Mouse (Mus musculus) midbrain, embryonic 11.5 days (tissue): ENCODE data around the gene Btbd1. TPM values are rescaled to one million over a fixed set of nuclear protein-coding genes. Genes with fewer than 3 reads are reported as not detected.

Experiments
- ATAC-seq: fragments of 200-750 bp; cut with Nextera tagmentation; 2 replicates; pipeline ENCODE4 v1.8.0; 2017; ENCODE audit warnings: moderate TSS enrichment, moderate library complexity; ENCODE audit not compliant: low FRiP score
- DNase-seq: peaks from one replicate; pipeline ENCODE4 v3.0.0; 2015; ENCODE audit warnings: low spot score; ENCODE audit errors: missing footprints
- H3K27ac ChIP-seq: fragments of 300-500 bp; sonication (generic); 2 replicates; pipeline ENCODE4 v1.5.1; 2014; ENCODE audit warnings: low read depth, low read length
- H3K27me3 ChIP-seq: fragments of 300-500 bp; sonication (generic); 2 replicates; pipeline ENCODE4 v1.6.1; 2014; ENCODE audit warnings: mild to moderate bottlenecking, low read length, moderate library complexity, mixed read lengths; ENCODE audit not compliant: control insufficient read depth, insufficient read depth
- H3K36me3 ChIP-seq: fragments of 300-500 bp; sonication (generic); 2 replicates; pipeline ENCODE4 v1.6.1; 2014; ENCODE audit warnings: mild to moderate bottlenecking, low read length, moderate library complexity, mixed read lengths; ENCODE audit not compliant: control insufficient read depth, insufficient read depth
- H3K4me1 ChIP-seq: fragments of 300-500 bp; sonication (generic); 2 replicates; pipeline ENCODE4 v1.6.1; 2014; ENCODE audit warnings: low read length; ENCODE audit not compliant: control insufficient read depth, insufficient read depth
- H3K4me2 ChIP-seq: fragments of 300-500 bp; sonication (generic); 2 replicates; pipeline ENCODE4 v1.6.1; 2014; ENCODE audit warnings: mild to moderate bottlenecking, moderate library complexity
- H3K4me3 ChIP-seq: fragments of 300-500 bp; sonication (generic); 2 replicates; pipeline ENCODE4 v1.5.1; 2014; ENCODE audit warnings: low read depth, low read length
- H3K9ac ChIP-seq: fragments of 300-500 bp; sonication (generic); 2 replicates; pipeline ENCODE4 v1.6.1; 2014; ENCODE audit warnings: low read length
- H3K9me3 ChIP-seq: fragments of 300-500 bp; sonication (generic); 2 replicates; pipeline ENCODE4 v1.6.1; 2016; ENCODE audit warnings: low read length; ENCODE audit not compliant: control insufficient read depth
- WGBS: fragments of 180-500 bp; shearing (Covaris S2); extraction: QIAGEN DNeasy Blood & Tissue Kit; methylation state at CpG from one replicate; pipeline ENCODE4 v1.1.7; 2014; 5-methylcytosine and 5-hydroxymethylcytosine counted together
- polyA plus RNA-seq: library from polyadenylated mRNA; unstranded; fragments of >200 nt; fragmentation: Nextera tagmentation; extraction: Ambion mirVana; gene quantifications from 2 replicates; pipeline ENCODE4 v1.2.1, GENCODE M21; 2014

Gene Btbd1
- polyA plus RNA-seq, 1 experiment from 2014 or later, result 102 TPM

GRCm38 (mm10) chr7:81862587-81863583 lies 33.7 kb upstream of the Btbd1 start:
- H3K36me3 ChIP-seq, result no peaks in the 10 kb centered on the region
- 76% methylated on average over 24 of the region's 24 CpGs for WGBS
- H3K9me3 ChIP-seq, result no peaks in the 10 kb centered on the region
- H3K4me3 ChIP-seq, result no peak overlapping the region
- H3K9ac ChIP-seq, result no peak overlapping the region; the same call in 1 of the 2 replicates
- ATAC-seq (no peak), DNase-seq (no peak)
- H3K27me3 ChIP-seq, result peaks cover 2% of the 10 kb centered on the region; the same call in 1 of the 2 replicates
- H3K4me2 ChIP-seq, result no peak overlapping the region
- no peak overlapping the region for H3K27ac ChIP-seq
- peaks cover 3% of the 10 kb centered on the region; the same call in 1 of the 2 replicates for H3K4me1 ChIP-seq

DNA sequence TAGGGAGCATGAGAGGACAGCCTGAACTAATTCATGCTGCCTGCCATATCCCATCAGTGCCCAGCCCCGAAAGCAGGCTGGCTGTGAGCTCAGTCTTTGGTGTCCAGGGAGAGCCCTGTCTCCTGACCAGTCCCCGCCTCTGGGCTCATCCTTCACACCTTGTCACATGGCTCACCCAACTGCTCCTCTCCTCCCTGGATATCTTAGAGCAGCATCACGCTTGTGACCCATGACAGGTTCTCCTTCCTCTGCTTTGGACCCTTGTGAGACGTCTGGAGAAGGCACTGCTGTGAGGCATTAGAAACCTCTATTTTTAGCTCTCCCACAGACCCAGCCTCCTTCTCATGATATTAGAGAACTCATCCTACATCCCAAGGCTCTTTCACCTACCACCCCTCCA lies 32.7 kb upstream of the Btbd1 start:
- no peak overlapping the region for H3K4me2 ChIP-seq
- peaks cover 5% of the 10 kb centered on the region; the same call in 1 of the 2 replicates for H3K27me3 ChIP-seq
- no peak overlapping the region for H3K4me3 ChIP-seq
- no peak for ATAC-seq
- H3K9me3 ChIP-seq, result no peaks in the 10 kb centered on the region
- peaks cover 3% of the 10 kb centered on the region; the same call in 1 of the 2 replicates for H3K4me1 ChIP-seq
- no peak overlapping the region for H3K27ac ChIP-seq
- H3K9ac ChIP-seq, result no peak overlapping the region
- 75% methylated on average over 4 of the region's 4 CpGs for WGBS
- DNase-seq, result no peak
- H3K36me3 ChIP-seq, result no peaks in the 10 kb centered on the region

- DNase-seq (no peak), ATAC-seq (no peak)
- no peak overlapping the region for H3K4me2 ChIP-seq
- no peak overlapping the region for H3K9ac ChIP-seq
- H3K27me3 ChIP-seq, result peaks cover 5% of the 10 kb centered on the region; the same call in 1 of the 2 replicates
- no peaks in the 10 kb centered on the region for H3K9me3 ChIP-seq
- no peak overlapping the region for H3K27ac ChIP-seq
- H3K4me1 ChIP-seq, result peaks cover 3% of the 10 kb centered on the region; the same call in 1 of the 2 replicates
- no peak overlapping the region for H3K4me3 ChIP-seq
- H3K36me3 ChIP-seq, result no peaks in the 10 kb centered on the region
- WGBS, result 89% methylated on average over 2 of the region's 2 CpGs
These were observed 32.2 kb upstream of the Btbd1 start for GRCm38 (mm10) chr7:81861461-81861860.

DNA sequence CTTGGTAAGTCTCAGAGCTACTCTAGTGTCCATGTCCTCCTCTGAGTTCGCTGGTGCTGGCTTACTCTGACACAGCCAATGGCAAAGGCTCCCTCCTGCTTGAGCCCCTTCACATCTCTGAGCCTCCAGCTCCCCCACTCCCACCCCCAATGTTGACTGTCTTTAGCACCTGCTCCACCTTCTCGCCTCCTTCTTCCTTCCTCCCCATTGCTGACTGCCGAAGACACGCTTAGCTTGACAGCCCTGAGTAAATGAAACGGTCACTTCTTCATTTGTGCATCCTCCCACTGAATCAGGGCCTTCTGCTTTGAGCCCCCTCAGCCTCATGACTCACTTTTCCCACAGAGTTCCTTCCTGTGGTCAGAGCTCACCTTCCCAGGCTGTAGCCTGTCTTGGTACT lies 31.8 kb upstream of the Btbd1 start:
- no peaks in the 10 kb centered on the region for H3K36me3 ChIP-seq
- WGBS, result 77% methylated on average over 5 of the region's 5 CpGs
- H3K4me1 ChIP-seq, result peaks cover 3% of the 10 kb centered on the region; the same call in 1 of the 2 replicates
- peaks cover 5% of the 10 kb centered on the region; the same call in 1 of the 2 replicates for H3K27me3 ChIP-seq
- H3K9ac ChIP-seq, result no peak overlapping the region
- H3K9me3 ChIP-seq, result no peaks in the 10 kb centered on the region
- no peak overlapping the region for H3K27ac ChIP-seq
- no peak for ATAC-seq
- H3K4me3 ChIP-seq, result no peak overlapping the region
- DNase-seq, result no peak
- H3K4me2 ChIP-seq, result no peak overlapping the region

DNA sequence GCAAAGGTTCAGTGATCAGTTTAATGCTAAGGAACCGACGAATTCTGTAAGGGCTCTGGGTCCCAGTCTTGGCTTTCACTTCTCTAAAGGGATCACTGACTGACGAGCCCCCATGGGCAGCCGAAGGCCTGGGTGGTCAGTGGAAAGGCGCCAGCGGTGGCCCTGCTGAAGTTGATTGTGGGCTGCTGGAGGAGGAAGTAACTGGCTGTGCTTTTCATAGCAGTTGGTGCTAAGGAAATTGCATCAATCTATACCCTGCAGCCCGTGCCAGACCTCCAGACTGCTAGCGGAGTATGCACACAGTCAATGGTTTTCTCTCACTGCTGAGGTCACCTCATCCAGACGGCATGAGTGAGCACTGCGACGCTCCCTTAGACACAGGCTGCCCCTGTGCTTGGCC lies 30.8 kb upstream of the Btbd1 start:
- H3K27me3 ChIP-seq, result peaks cover 5% of the 10 kb centered on the region; the same call in 1 of the 2 replicates
- 54% methylated on average over 11 of the region's 11 CpGs for WGBS
- no peaks in the 10 kb centered on the region for H3K36me3 ChIP-seq
- no peak overlapping the region; the same call in 1 of the 2 replicates for H3K4me3 ChIP-seq
- H3K4me2 ChIP-seq, result peak overlapping the region; percentile 74
- no peaks in the 10 kb centered on the region for H3K9me3 ChIP-seq
- peaks cover 3% of the 10 kb centered on the region; the same call in 1 of the 2 replicates for H3K4me1 ChIP-seq
- DNase-seq (no peak), ATAC-seq (no peak)
- H3K9ac ChIP-seq, result no peak overlapping the region
- no peak overlapping the region for H3K27ac ChIP-seq

DNA sequence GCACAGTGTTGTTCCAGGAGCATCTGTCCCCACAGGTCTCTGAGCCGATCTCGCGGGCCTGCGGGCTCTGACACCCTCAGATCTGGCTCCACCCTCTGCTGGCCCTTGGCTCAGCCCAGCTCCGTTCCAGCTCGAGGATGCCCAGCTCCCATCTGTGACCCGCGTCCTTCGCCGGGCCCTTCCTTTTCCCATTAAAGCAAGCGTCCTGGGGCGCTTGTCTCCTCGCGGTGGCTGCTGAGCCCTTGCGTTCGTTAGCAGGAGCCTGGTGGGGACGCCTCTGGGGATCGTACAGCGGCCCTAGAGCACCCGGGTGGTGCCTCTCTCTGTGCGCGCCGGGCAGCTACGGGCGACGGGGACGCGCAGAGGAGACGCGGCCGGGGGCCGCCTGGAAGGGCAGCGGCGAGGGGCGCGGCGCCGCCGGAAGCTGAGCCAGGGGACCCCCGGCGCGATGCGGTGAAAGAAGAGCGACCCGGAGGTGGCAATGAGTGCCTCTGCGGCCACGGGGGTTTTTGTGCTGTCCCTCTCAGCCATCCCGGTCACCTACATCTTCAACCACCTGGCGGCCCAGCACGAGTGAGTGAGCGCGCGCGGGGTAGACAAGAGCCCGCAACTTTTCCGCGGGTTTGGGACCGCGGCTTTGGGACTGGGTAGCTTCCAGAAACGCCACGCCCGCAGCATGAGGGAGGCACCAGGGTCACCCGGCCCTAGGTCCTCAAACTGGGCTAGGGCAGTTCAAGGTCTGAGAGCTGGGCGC lies 29.9 kb upstream of the Btbd1 start, which contains the start of gene Tm6sf1:
Gene Tm6sf1, plus strand, starts transcription at position 34 of the 754 bp plus-strand sequence.
- Histone ChIP-seq H3K27ac (no peak within 1 kb of the TSS), H3K27me3 (peaks cover 5% of the 10 kb centered on the region; the same call in 1 of the 2 replicates), H3K36me3 (no peaks in the 10 kb centered on the region), H3K4me1 (peaks cover 3% of the 10 kb centered on the region; the same call in 1 of the 2 replicates), H3K4me2 (peak within 1 kb of the TSS; percentile 74), H3K9ac (peak within 1 kb of the TSS; percentile 67), H3K4me3 (peak within 1 kb of the TSS; percentile 47), H3K9me3 (no peaks in the 10 kb centered on the region)
- ATAC-seq (peak; percentile 85), DNase-seq (peak; percentile 96)
- under 1% methylated on average over 63 of the region's 64 CpGs for WGBS

- Histone ChIP-seq H3K36me3 (no peaks in the 10 kb centered on the region), H3K27me3 (peaks cover 5% of the 10 kb centered on the region; the same call in 1 of the 2 replicates), H3K4me3 (no peak overlapping the region; the same call in 1 of the 2 replicates), H3K9ac (no peak overlapping the region), H3K4me2 (peak overlapping the region; percentile 74), H3K9me3 (no peaks in the 10 kb centered on the region), H3K4me1 (peaks cover 3% of the 10 kb centered on the region; the same call in 1 of the 2 replicates), H3K27ac (no peak overlapping the region)
- 4% methylated on average over 9 of the region's 9 CpGs for WGBS
- no peak for ATAC-seq
- peak; percentile 86 for DNase-seq
These were observed 29.0 kb upstream of the Btbd1 start for GRCm38 (mm10) chr7:81858236-81858635.

DNA sequence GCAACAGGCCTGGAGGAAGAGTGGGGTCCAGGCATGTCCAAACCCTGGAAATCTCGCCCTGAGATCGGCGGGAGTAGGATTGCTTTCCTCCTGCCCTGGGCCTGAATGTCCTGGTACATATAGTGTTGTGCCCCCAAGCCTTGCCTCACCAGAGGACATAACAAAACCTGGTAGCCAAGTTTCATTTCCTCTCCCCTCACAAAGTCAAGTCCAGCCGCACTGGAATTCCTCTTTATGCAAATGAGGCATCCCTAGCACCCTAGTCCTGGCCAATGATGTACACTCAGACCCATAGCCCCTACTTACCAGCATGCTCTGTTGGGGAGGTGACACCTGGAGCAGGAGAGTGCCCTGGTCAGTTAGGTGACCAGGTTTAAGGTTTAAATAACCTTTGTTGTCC lies 27.0 kb upstream of the Btbd1 start:
- no peak overlapping the region for H3K27ac ChIP-seq
- H3K4me2 ChIP-seq, result no peak overlapping the region
- DNase-seq (no peak), ATAC-seq (no peak)
- no peaks in the 10 kb centered on the region for H3K36me3 ChIP-seq
- no peaks in the 10 kb centered on the region for H3K9me3 ChIP-seq
- H3K4me1 ChIP-seq, result peaks cover 3% of the 10 kb centered on the region; the same call in 1 of the 2 replicates
- WGBS, result 67% methylated on average over 4 of the region's 4 CpGs
- H3K9ac ChIP-seq, result no peak overlapping the region
- peaks cover 5% of the 10 kb centered on the region; the same call in 1 of the 2 replicates for H3K27me3 ChIP-seq
- H3K4me3 ChIP-seq, result no peak overlapping the region
